Mouse (Mus musculus) midbrain, embryonic 10.5 days (tissue): ENCODE data around the gene Tgm3. TPM values are rescaled to one million over a fixed set of nuclear protein-coding genes. Genes with fewer than 3 reads are reported as not detected.

ENCODE experiments used
- DNase-seq: peaks from one replicate; pipeline ENCODE4 v3.0.0-alpha.2; 2017; ENCODE audit warnings: low spot score
- H3K27ac ChIP-seq: fragments of 300-500 bp; sonication (generic); replicated peaks from 2 replicates; pipeline ENCODE4 v1.5.1; 2016; ENCODE audit warnings: mild to moderate bottlenecking
- H3K27me3 ChIP-seq: fragments of 300-500 bp; sonication (generic); 2 replicates; pipeline ENCODE4 v1.6.1; 2016; ENCODE audit warnings: low read depth, mild to moderate bottlenecking; ENCODE audit not compliant: poor library complexity, severe bottlenecking
- H3K36me3 ChIP-seq: fragments of 300-500 bp; sonication (generic); 2 replicates; pipeline ENCODE4 v1.6.1; 2016; ENCODE audit warnings: mild to moderate bottlenecking, moderate library complexity
- H3K4me1 ChIP-seq: fragments of 300-500 bp; sonication (generic); 2 replicates; pipeline ENCODE4 v1.6.1; 2016
- H3K4me3 ChIP-seq: fragments of 300-500 bp; sonication (generic); 2 replicates; pipeline ENCODE4 v1.5.1; 2016; ENCODE audit warnings: mild to moderate bottlenecking, moderate library complexity
- H3K9me3 ChIP-seq: fragments of 300-500 bp; sonication (generic); replicated peaks from 2 replicates; pipeline ENCODE4 v1.6.1; 2016; ENCODE audit warnings: mild to moderate bottlenecking
- WGBS: fragments of 180-500 bp; shearing (Covaris S2); methylation state at CpG from one replicate; pipeline ENCODE4 v1.1.7; 2016; 5-methylcytosine and 5-hydroxymethylcytosine counted together
- polyA plus RNA-seq: library from polyadenylated mRNA; unstranded; fragments of >200 nt; fragmentation: Nextera tagmentation; extraction: Ambion mirVana; gene quantifications from 2 replicates; pipeline ENCODE4 v1.2.1, GENCODE M21; 2016

Tgm3 gene
- polyA plus RNA-seq: not detected in 2 replicates

DNA sequence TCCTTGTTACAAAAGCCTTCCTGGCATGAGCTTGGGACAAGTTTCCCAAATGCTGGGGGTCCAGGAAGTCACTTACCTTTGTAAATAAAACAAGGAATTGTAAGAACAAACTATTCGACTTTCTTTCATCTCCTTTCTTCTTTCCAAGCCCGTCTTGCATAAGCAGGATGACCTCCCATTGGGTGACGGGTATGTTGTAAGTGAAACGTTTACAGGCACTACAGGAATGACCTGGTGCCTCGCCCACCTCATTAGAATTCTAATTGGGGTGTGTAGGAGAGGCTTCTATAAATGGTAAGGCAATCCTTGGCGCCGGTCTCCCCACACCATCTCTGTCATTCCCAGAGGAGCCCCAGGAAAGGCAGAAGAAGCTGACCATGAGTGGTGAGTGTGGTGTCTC is at the start of gene Tgm3:
Tgm3 (plus strand) TSS at position 324 of the 400 bp plus-strand sequence.
- no peaks in the 10 kb centered on the region for H3K36me3 ChIP-seq
- no peaks in the 10 kb centered on the region for H3K27me3 ChIP-seq
- no peak within 1 kb of the TSS for H3K4me3 ChIP-seq
- H3K27ac ChIP-seq: no peak within 1 kb of the TSS
- DNase-seq: no peak
- H3K9me3 ChIP-seq: no peaks in the 10 kb centered on the region
- WGBS: 45% methylated on average over 7 of the region's 7 CpGs
- no peaks in the 10 kb centered on the region; the same call in 1 of the 2 replicates for H3K4me1 ChIP-seq

DNA sequence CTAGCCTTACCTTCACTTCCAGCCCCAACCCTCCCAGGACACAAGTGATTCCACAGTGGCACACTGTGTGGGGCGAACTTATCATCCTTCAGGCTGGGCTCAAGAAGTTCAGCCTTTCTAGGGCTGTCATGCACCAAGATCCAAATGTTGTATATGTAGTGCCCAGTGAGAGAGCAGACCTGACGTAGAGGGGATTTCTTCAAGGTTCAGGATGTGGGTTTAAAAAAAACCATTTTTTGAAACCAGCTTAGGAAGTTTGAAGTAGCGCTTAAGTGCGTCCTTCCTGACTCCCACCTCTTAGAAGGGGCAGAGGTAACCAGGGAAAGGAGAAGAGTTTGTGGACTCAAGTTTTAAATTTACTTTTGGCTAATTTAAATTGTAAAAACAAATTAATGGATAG is 31.5 kb upstream of the Tgm3 start:
- H3K36me3 ChIP-seq: no peaks in the 10 kb centered on the region
- H3K27me3 ChIP-seq: no peaks in the 10 kb centered on the region
- H3K9me3 ChIP-seq: no peaks in the 10 kb centered on the region
- no peak overlapping the region for H3K4me3 ChIP-seq
- H3K4me1 ChIP-seq: no peaks in the 10 kb centered on the region
- WGBS: 91% methylated on average over 4 of the region's 4 CpGs
- no peak for DNase-seq
- no peak overlapping the region for H3K27ac ChIP-seq

- Histone ChIP-seq H3K4me1 (no peaks in the 10 kb centered on the region), H3K27me3 (no peaks in the 10 kb centered on the region), H3K36me3 (no peaks in the 10 kb centered on the region), H3K9me3 (no peaks in the 10 kb centered on the region), H3K4me3 (no peak overlapping the region), H3K27ac (no peak overlapping the region)
- WGBS: 86% methylated on average over 6 of the region's 6 CpGs
- no peak for DNase-seq
Observed at GRCm38 (mm10) chr2:129987527-129988045, 24.6 kb upstream of the Tgm3 start.

- no peak overlapping the region for H3K4me3 ChIP-seq
- no peak overlapping the region for H3K27ac ChIP-seq
- no peaks in the 10 kb centered on the region for H3K36me3 ChIP-seq
- no peaks in the 10 kb centered on the region for H3K9me3 ChIP-seq
- 88% methylated on average over 2 of the region's 2 CpGs for WGBS
- H3K27me3 ChIP-seq: no peaks in the 10 kb centered on the region
- H3K4me1 ChIP-seq: no peaks in the 10 kb centered on the region
- DNase-seq: no peak
Observed at GRCm38 (mm10) chr2:129989646-129990045, 22.5 kb upstream of the Tgm3 start.

DNA sequence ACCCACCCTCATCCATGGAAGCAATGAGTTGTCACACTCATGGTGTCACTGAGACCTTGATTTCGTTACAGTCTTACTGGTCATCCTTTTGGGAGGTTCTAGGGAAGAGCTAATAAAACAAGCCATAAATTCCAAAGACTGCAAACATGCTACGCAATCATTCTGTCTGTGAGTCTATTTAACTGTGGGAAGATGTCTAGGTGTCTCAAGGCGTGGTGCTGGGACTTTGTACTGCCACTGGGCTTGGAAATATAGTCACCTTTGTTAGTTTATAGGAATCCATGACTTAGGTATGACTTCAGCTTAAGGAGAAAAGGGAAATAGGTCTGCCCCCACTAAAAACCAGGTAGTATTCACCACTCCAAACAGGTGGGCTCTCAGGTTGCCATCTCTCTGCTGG is 17.7 kb upstream of the Tgm3 start:
- WGBS: 87% methylated on average over 3 of the region's 3 CpGs

DNA sequence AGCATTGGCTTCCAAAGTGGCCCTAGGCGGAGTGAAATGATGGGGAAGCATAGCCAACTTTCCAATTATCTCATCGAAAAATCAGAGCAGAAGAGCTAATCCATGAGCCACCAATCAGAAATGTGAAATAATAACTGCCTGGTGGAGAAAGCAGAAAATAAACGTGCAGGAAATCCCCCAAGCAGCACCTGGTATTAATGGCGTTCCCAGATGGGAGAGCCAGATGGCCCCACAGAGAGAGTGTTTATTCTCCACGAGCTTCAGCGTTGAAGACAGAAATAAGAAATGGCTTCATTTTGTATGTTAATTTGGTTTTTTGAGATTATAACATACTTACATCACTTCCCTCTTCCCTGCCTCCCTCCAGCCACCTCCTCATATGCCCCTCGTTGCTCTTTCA is 13.7 kb upstream of the Tgm3 start:
- H3K4me3 ChIP-seq: no peak overlapping the region
- 87% methylated on average over 7 of the region's 7 CpGs for WGBS
- peaks cover 3% of the 10 kb centered on the region; the same call in 1 of the 2 replicates for H3K4me1 ChIP-seq
- H3K27me3 ChIP-seq: no peaks in the 10 kb centered on the region
- H3K9me3 ChIP-seq: no peaks in the 10 kb centered on the region
- H3K36me3 ChIP-seq: no peaks in the 10 kb centered on the region
- no peak for DNase-seq
- no peak overlapping the region for H3K27ac ChIP-seq

More for the DNA sequence above, 17.7 kb upstream of the Tgm3 start:
- no peak for DNase-seq
- H3K27ac ChIP-seq: no peak overlapping the region
- H3K9me3 ChIP-seq: no peaks in the 10 kb centered on the region
- no peak overlapping the region for H3K4me3 ChIP-seq
- H3K4me1 ChIP-seq: no peaks in the 10 kb centered on the region
- no peaks in the 10 kb centered on the region for H3K36me3 ChIP-seq
- no peaks in the 10 kb centered on the region for H3K27me3 ChIP-seq

GRCm38 (mm10) chr2:129999296-129999695 is 12.9 kb upstream of the Tgm3 start:
- Histone ChIP-seq H3K4me1 (peaks cover 3% of the 10 kb centered on the region; the same call in 1 of the 2 replicates), H3K36me3 (no peaks in the 10 kb centered on the region), H3K27ac (no peak overlapping the region), H3K27me3 (no peaks in the 10 kb centered on the region), H3K9me3 (no peaks in the 10 kb centered on the region), H3K4me3 (no peak overlapping the region)
- WGBS: 80% methylated on average over 4 of the region's 4 CpGs
- DNase-seq: no peak

GRCm38 (mm10) chr2:130000601-130001000 is 11.5 kb upstream of the Tgm3 start:
- Histone ChIP-seq H3K36me3 (no peaks in the 10 kb centered on the region), H3K9me3 (no peaks in the 10 kb centered on the region), H3K27me3 (no peaks in the 10 kb centered on the region), H3K4me3 (no peak overlapping the region), H3K4me1 (peaks cover 3% of the 10 kb centered on the region; the same call in 1 of the 2 replicates), H3K27ac (no peak overlapping the region)
- 99% methylated on average over 3 of the region's 3 CpGs for WGBS
- no peak for DNase-seq

GRCm38 (mm10) chr2:130004046-130004445 is 8.1 kb upstream of the Tgm3 start:
- H3K27ac ChIP-seq: no peak overlapping the region
- WGBS: 91% methylated on average over 4 of the region's 4 CpGs
- no peaks in the 10 kb centered on the region for H3K36me3 ChIP-seq
- H3K4me1 ChIP-seq: peaks cover 3% of the 10 kb centered on the region; the same call in 1 of the 2 replicates
- peak; percentile 5 for DNase-seq
- no peaks in the 10 kb centered on the region for H3K27me3 ChIP-seq
- no peaks in the 10 kb centered on the region for H3K9me3 ChIP-seq
- H3K4me3 ChIP-seq: no peak overlapping the region

DNA sequence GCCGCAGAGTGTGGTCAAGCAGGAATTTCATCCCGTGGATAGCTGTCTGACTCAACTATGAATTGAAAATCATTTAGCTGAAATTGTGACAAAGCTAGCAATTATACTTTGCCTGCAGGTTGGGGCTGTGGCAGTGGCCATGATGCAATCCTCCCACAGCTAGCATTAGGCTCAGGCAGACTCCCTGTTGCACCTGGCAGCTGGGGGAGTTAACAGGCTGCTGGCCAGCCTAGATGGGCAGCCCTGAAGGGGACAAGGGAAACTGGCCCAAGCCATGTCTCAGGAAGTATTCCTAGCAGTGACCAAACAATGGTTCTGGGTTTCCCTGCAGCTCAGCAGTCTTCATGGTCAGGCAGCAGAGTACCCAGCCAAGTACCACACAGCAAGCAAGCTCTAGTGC is 2.8 kb upstream of the Tgm3 start:
- no peaks in the 10 kb centered on the region for H3K36me3 ChIP-seq
- H3K9me3 ChIP-seq: no peaks in the 10 kb centered on the region
- no peaks in the 10 kb centered on the region for H3K27me3 ChIP-seq
- no peak overlapping the region for H3K4me3 ChIP-seq
- no peak overlapping the region for H3K27ac ChIP-seq
- no peaks in the 10 kb centered on the region for H3K4me1 ChIP-seq
- 84% methylated on average over 2 of the region's 2 CpGs for WGBS
- DNase-seq: no peak

DNA sequence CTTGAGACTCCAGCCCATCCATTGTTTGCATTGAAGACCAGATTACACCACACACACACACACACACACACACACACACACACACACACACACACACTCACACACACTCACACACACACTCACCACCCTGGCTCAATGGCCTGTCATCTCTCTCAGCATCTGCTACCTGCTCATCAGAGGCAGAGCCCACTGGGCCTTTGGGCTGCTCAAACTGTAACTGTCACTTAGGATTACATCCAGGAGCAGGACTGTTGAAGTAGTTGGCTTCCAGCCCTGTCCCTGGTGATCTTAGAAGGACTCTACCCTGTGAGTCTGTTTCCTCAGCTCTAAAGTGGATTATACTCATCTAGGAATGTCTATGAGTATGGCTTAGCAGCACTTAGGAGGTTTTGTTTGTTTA is 1.5 kb downstream of the Tgm3 start:
- Histone ChIP-seq H3K27me3 (no peaks in the 10 kb centered on the region), H3K27ac (no peak overlapping the region), H3K4me3 (no peak overlapping the region), H3K36me3 (no peaks in the 10 kb centered on the region), H3K9me3 (no peaks in the 10 kb centered on the region), H3K4me1 (peaks cover 6% of the 10 kb centered on the region)
- DNase-seq: no peak

DNA sequence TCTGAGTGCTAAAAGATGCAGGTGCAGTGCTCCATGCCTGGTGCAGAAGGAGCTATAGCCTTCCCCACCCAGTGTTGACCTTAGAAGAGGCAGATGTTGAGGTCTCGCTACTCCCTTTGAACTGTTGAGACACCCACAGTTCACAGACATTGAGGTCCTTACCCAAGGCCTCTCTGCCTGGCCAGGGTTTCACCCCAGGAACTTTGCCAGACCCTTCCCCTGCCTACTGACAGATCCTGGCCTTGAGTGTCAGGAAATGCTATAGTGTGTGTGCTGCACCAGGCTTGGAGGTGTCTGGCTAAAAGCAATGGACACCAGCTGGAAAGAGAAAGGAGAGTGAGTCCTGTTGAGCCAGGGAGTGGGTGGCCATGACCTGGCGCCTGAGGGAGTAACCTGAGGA is 3.0 kb downstream of the Tgm3 start:
- no peak overlapping the region for H3K27ac ChIP-seq
- peaks cover 15% of the 10 kb centered on the region for H3K4me1 ChIP-seq
- no peaks in the 10 kb centered on the region for H3K27me3 ChIP-seq
- no peak for DNase-seq
- no peaks in the 10 kb centered on the region for H3K36me3 ChIP-seq
- WGBS: 88% methylated on average over 2 of the region's 2 CpGs
- H3K9me3 ChIP-seq: no peaks in the 10 kb centered on the region
- H3K4me3 ChIP-seq: no peak overlapping the region

GRCm38 (mm10) chr2:130018084-130018483 is 5.9 kb downstream of the Tgm3 start:
- no peaks in the 10 kb centered on the region for H3K36me3 ChIP-seq
- DNase-seq: no peak
- H3K27ac ChIP-seq: no peak overlapping the region
- H3K9me3 ChIP-seq: no peaks in the 10 kb centered on the region
- H3K4me3 ChIP-seq: no peak overlapping the region
- 88% methylated on average over 2 of the region's 2 CpGs for WGBS
- peaks cover 15% of the 10 kb centered on the region for H3K4me1 ChIP-seq
- no peaks in the 10 kb centered on the region for H3K27me3 ChIP-seq

DNA sequence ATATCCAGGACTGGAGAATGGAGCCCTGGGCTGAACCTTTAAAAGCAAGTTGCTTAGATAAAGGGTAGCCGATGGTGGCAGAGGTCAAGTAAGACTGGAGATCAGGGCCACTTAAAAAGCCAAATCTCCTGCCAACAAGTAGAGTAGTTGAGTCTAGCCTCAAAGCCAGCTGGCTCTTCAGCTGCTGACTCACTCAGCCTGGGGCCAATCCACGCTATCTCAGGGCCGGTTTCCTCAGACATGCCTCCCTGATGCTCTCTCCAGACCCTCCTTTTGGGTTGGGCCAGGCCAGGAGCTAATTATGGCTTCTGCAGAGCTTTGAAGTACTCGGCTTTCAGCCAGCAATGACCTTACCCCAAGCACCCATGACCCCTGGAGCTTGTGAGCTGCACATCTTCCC is 15.7 kb downstream of the Tgm3 start:
- H3K4me1 ChIP-seq: 0 out of 2 replicates have a peak, but pooled peaks cover 3% of the 10 kb centered on the region
- H3K4me3 ChIP-seq: no peak overlapping the region
- H3K27me3 ChIP-seq: no peaks in the 10 kb centered on the region
- no peak overlapping the region for H3K27ac ChIP-seq
- H3K36me3 ChIP-seq: no peaks in the 10 kb centered on the region
- DNase-seq: no peak
- WGBS: 79% methylated on average over 4 of the region's 4 CpGs
- no peaks in the 10 kb centered on the region for H3K9me3 ChIP-seq
